Mouse (Mus musculus) kidney, adult 8-10 months (tissue): Measurements from ENCODE around the gene Amotl1.
"Not testable (repeated sequence)": the region's sequence is repeated elsewhere in the genome, so short reads cannot be mapped to it uniquely, and the experiment has no call there.

Experiments
- DNase-seq, 2 experiments: peaks; one replicate each; pipeline ENCODE4 v3.0.0; 2022

The Amotl1 gene

DNA sequence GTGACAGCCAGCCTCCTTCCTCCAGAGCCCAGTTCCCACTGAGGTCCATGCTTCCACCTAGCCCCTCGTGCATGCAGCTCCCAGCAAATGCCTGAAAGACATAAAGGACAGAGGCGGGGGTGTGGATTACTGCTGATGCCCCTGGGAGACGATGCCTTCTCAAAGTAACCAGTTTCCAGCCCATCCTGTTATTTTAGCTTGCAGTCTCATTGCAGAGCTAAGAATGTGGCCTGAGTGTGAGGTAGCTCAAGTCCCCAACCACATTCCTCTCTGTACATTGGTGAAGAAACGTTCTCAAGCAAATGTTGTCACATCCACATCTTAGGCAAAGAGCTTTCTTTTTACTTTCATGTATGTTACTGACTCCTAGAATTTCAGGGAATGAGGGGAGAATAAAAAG is at the start of gene Amotl1:
TSS of gene Amotl1 (minus strand) at position 101 of the 400 bp plus-strand sequence.
- no peak for DNase-seq

DNA sequence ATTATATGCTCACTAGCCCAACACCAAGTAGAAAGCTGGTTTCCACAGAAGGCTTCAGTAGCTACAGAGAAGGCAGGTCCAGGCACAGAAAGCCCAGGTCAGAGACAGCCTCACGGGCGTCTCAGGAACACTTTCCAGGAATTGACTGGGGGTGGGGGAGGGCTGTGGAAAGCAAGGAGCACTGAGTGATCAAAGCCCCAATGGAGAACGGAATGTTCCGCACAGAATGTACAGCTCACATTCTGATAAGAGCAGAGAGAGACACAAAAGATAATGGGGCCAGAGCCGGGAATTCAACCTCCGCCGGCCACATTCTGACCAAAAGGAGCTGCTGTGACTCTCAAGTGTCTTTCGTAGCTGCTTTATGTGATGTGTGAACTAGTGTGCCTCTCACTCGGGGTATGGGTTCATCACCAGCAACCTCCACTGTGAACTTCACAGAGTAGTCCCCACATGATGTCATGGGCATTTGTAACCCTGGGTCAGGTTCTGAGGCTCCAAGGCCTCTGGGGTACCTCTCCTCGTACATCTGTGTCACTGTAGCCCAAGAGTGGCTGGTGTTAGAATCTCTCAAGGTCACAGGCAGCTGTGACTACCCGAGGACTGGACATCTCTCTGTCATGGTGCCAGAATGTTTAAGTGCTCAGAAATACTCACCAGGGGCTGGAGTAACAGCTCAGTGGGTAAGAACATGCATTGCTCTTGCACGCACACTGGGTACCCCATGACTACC is 44.7 kb upstream of the Amotl1 start:
- DNase-seq = no peak

DNA sequence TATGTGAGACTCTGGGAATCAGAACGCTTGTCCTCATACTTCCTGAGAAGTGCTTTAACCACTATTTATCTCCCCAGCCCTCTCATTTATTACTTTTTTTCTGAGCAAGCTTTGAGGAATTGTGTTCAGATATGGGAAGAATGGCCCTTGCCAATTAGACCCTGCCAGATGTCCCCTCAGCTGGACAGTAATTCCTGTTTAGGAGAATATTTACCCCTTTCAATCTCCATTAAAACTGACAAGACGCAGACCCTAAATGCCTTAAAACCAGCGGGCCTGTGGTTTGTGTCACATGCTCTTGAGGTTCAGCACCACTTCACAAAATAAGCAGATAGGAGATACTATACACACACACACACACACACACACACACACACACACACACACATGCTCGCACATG is 39.5 kb upstream of the Amotl1 start:
- DNase-seq = no peak

DNA sequence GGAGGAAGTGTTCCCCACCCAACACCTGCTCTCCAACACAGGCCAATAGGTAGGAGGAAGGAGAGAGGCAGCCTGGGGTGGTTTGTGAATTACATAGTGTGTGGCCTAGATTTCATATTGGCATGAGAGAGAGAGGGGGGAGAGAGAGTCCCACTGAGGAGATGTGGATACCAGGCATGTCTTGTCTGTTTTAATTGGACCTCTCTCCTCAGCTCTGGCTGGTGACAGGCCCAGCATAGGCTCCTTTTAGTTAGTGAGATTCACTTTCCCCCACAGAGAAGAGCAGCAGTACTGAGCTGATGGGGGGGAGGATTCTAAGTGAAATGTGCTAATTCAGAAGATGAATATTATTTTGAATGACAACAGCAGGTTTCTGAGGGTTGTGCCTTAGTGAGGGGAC is 37.9 kb upstream of the Amotl1 start:
- no peak for DNase-seq

DNA sequence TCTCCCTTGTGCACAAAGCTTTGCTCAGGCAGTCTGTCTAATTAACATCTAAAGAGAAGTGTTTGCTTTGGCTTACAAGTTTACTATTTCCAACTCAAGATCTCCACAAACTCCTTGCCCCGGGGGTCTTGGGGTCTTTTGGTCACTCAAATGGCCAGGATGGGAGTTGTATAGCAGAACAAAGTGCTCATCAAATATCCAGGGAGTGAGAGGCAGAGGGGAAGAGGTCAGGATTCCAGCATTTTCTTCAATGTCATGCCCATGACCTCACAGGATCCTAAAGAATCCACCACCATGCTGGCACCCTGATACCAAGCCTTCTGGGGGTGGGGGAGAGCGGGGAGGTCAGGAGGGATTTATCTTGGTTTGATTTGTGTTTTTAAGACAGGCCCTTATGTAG is 35.7 kb upstream of the Amotl1 start:
- no peak for DNase-seq

DNA sequence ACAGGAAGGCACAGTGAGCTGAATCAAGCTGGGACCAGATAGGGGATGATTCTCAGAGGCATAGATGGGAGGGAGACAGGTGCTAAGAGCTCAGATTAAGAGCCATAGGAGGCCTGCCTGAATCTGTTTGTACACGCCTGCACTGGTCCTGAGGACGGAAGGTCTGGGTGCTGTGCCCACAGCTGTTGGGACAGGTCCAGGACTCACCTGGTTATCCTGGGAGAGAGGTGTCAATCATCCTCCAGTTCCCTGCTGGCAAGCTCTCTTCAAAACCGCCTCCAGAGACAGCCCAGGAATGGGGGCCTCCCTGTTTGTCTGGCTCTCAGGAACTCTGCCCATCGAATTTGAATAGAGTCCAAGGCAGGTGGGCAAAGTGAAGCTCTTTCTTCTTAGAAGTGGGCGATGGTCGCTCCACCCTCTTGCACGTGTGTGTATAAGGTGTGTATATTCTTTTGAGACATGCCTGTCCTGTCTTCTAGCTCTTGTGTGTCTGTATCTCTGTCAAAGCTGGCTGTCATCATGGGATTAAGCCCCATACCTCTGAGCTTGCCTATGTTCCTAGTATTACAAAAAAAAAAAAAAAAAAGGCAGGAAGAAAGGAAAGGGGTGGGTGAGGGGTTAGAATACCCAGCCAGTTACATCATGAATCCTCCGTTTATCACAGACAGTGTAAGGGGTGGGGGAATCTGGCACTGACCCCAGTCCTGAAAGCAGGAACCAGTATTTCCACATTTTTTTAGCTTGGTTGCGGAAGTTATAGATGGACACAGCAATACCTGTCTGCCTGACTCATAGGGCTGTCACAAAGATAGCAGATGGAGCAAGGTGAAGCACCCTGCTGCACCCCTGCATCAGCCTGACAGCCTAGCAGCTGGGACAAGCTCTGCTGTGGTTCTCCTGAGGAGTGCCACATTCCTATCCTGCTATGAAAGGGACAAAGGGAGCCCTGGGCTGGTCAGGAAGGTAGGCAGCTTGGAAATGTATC is 31.1 kb upstream of the Amotl1 start:
- peak in 1 of 2 experiments; percentile 5 for DNase-seq

DNA sequence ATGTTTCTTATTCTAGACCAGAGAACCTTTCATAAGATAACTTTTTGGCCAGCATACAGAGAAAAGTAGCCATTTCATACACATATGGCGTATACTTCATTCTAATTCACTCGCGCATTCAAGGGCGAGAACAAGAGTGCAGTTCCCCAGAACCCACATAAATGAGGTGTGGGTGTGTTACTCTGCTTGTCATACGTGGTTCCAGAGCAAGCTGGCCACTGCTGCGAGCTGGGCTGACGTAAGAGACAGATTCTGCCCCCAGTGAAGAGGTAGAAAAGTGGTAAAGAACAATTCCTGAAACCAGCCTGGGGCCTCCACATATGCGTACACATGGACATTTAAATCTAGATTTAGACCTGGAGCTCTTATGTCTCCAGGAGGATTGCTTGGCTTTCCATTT is 29.6 kb upstream of the Amotl1 start:
- no peak for DNase-seq

DNA sequence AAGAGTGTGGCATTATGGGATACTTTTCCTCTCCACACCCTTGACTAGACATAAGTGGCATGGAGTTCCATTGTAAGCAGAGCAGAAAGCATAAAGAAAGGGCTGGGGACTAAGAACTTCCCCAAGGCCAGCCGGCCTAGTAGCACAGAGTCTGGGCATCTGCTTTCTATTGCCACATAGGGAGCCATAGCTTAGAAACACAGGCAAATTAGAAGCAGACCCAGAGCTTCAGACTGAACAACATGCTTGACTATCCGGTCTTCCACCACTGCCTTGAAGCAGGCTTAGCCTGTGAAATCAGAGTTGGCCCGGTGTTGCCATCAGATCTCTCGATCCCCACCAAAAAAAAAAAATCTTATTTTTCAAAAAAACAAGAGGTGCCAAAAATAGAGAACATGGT is 28.3 kb upstream of the Amotl1 start:
- no peak for DNase-seq

DNA sequence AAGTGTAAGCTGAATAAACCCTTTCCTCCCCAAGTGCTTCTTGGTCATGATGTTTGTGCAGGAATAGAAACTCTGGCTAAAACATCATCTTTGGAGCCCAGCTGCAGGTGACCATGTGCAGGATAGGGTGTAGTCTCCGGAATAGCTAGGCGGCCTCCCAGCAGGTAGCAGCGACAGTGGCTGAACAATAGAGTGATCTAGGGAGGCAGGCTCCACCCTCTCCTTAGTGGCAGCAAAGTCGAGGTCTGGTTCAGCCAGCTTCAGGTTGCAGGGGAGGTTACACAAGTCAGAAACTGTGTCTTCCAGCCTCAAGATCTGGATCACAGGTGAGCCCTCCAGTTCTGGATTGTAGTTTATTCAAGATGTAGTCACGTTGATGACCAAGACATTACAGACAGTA is 27.1 kb upstream of the Amotl1 start:
- not testable (repeated sequence) for DNase-seq

DNA sequence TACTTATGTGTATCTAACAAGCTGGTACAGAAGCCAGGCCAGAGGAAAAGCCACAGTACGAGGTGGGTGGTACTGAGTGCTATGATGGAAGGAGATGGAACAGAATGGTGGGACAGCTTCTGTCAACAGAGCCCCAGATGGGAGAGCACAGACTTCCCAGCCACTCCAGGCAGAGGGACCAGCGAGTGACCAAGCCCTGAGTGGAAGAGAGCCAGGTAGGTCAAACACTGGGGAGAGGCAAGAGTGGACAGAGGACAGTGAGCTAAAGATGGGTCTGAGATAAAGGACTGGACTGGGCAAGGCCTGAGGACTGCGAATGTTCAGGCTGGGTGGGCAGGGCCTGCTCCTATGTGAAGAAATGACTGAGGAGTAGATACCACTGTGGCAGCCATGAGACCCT is 23.5 kb upstream of the Amotl1 start:
- DNase-seq = no peak

DNA sequence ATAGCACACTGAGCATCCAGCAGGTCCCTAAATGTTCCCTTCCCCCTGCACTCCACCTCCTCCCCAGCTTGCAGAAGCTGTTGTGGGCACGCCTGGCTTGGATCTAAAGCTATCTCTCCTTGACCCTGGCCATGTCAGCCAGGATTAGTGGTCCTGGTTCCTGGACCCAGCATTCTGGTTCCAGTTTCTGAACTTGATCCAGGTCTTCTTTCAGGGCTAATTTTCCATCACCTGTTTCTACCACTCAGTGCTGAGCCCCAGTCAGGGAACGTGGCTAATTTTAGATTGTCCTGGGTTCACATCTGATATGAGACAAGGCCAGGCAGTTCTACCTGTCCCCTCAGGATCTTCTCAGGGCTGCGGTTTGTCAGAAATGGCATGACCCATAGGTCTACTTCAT is 21.2 kb upstream of the Amotl1 start:
- no peak for DNase-seq

DNA sequence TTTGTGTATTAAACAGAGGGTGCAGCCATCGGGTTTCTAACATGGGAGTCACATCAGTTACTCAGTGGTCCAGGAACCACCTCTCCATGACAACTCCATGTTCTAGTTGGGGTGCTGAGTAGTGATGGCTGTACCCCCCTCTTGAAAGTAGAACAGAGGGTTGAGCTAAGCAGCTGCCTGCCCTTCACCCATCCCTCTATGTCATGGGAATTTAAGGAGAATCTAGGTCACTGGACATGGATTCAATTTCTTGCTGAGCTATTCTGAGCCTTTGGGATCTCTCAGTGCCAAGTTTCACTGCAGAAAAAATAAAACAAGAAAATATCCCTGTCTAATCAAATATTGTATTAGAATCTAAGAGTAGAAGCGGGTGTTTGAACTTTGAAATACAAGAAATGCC is 18.7 kb upstream of the Amotl1 start:
- DNase-seq = no peak

DNA sequence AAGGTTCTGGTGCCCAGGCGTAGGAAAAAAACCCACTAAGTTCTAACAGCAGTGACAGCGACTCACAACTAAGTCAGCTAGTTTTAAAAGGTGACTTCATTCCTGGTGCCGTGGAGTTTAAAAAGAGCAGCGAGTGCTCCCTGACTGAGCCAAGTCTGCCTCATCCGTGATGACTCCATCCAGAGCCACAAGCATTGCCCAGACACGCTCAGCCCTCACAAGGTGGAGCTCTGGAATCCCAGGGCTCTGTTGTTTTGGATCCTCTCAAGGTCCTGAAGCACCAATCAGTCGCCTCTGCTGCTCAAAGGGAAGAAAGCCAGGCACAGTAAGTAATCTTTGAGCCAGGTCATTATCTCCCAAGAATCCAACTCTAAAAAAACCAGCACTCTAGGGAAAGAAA is 18.0 kb upstream of the Amotl1 start:
- no peak for DNase-seq

DNA sequence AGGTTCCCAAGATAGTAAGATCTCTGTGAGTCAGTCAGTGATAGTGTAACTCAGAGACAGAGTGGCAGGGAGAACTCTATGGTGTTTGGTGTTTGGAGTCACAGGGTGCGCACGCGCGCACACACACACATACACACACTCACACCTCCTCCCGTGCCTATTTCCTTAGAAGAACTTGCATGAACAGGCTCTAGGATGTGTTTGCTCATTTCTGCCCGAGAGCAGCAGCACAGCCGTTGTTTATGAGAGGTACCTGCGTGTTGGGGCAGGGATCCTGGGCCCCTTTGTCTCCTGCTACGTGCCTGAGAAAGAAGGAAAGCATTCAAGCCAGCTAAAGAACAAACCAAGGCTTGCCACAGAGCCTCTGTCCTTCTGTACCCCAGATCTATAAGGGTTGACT is 17.3 kb upstream of the Amotl1 start:
- no peak for DNase-seq

DNA sequence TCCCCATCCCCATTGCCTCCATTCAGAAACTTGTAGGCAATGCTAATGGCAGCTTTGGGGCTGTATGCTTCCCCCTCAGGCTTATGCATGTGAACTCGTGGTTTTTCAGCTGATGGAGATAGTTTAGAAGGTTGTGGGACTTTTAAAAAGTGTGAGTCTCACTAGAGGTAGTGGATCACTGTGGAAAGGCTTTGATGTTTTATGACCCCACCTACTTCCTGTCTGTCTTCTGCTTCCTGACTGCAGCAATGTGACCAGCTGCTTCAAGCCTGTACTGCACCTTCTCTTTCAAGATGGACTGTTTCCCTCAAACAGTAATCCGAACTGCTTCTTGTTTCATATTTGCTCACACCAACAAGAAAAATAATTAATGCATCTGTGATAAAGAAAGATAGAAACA is 13.1 kb upstream of the Amotl1 start:
- no peak for DNase-seq

DNA sequence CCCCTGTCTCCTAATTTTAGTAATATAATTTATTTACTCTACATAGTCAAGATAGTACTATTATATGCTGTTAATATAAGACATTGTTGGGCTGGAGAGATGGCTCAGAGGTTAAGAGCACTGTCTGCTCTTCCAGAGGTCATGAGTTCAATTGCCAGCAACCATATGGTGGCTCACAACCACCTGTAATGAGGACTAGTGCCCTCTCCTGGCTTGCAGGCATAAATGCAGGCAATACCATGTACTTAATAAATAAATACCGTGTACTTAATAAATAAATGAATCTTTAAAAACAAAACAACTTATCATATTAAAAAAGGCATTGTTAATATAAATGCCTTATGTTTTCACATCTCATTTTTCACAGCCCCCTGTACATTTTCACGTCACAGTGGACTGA is 9.2 kb upstream of the Amotl1 start:
- no peak for DNase-seq

DNA sequence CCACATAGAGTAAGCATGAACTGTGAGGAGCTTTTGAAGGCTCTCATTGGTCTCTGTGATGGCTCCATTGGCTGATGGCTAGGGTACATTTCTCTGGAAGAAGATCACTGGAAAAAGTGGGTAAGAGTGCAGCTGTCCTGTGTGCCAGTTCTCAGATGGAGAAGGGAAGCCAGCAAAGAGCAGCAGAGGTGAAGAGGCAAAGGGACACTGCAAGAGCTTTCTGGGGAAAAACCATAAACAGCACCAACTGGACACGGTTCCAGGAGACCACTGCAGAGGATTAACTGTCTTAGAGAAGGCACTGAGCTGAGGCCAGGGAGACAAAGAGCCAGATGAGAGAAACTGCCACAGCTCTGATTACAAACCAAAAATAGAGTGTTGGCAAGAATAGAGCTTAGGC is 7.9 kb upstream of the Amotl1 start:
- DNase-seq = no peak

DNA sequence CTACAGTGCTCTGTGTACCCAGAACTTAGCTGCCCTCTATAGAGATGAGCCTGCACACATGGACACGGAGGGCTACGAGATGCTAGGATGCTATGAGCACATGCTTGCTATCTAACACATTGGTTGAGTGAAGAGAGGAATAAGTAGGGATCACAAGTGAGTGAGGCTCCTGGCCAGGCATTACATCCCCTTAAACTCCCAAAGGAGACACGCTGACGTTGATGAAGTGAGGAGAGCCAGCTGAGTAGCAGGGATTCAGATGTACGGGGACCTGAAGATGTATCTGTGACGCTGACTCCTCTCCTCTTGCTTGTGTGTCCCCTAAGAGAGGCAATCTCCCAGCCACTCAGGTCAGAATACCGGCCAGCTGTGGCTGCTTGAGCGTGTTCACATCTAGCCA is 3.0 kb upstream of the Amotl1 start:
- no peak for DNase-seq

DNA sequence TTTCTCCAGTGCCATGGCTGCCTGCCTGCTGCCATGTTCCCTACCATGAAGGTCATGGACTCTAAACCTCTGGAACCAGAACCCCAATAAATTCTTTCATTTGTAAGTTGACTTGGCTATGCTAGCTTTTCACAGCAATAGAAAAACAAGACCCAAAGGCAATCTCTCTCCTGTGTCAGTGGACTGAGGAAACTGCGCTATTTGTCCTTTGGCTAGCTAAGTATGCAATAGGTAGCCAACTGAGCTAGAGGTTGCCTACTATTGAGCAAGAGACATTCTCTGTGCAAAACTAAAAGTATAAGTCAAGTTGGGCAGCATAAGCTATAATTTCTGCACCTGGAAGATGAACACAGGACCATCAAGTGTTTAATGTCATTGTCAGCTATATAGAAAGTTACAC is 1.8 kb upstream of the Amotl1 start:
- DNase-seq = no peak

DNA sequence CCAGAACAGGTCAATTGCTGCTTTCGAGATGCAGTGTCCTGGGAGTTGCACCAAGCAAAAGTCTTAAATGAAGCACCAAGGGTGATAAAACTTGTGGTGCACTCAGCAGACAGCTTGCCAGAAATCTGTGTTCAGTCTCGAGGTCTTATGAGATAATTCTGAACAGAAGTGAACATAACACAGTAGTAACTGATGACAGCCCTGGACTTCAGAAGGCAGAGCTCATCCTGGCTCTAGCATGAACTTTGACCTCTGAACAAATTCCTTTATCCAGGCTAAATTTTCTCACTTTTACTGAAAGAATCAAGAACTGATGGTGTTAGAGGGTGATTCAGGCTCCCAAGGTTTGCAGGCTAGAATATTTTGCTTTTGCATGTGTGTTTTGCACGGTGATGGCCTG is 1.2 kb upstream of the Amotl1 start:
- no peak for DNase-seq

DNA sequence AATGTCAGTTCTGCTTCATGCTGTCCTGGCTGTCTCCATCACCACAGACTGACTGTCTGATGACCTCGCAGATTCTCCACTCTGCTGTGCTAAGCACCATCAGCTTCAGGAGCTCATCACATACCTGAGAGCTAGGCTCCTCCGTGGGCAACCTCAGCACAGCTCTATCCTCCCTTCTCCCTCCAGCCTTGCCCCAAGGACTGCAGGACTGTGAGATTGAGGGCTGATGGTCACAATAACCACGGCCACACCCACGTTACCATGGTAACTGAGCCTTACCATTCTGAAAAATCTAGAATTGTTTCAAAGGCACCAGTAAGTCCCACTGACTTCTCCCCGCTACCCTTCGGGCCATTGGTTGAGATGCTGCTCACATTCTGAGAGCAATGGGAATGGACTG is 1.5 kb downstream of the Amotl1 start:
- no peak for DNase-seq

DNA sequence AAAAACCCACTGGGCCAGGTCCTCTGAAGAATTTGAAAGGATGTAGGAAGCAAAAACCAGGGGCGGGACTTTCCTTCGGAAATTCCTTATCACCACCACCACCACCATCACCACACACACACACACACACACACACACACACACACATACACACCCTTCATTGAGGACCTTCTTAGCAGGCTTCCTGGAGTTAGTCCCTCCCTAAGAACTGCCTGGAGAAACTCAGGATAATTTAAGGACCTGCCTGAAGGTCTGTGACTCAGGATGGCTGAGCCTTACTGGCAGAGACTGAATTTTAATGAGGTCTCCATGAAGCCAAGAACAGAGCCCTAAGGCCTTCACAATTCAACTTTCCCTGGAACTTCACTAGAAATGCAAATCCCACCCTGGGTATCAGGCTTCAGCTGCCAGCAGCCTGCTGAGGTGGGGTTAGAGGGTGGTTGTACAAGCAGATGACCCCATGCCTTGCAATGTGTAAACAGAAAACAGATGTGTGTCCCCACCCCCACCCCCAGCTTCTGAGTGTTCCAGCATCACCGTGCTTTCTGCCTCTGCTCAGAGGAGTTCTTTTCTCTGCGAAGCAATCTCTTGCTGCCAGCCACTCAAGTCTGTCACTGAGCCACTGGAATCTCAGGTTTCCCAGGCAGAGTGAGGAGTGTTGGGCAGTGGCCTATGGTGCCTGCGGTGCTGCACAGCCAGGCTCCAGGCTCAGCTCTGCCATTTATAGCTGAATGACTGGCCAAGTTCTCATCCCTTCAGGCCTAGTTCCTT is 2.4 kb downstream of the Amotl1 start:
- DNase-seq = peak; percentile 36 to 44

DNA sequence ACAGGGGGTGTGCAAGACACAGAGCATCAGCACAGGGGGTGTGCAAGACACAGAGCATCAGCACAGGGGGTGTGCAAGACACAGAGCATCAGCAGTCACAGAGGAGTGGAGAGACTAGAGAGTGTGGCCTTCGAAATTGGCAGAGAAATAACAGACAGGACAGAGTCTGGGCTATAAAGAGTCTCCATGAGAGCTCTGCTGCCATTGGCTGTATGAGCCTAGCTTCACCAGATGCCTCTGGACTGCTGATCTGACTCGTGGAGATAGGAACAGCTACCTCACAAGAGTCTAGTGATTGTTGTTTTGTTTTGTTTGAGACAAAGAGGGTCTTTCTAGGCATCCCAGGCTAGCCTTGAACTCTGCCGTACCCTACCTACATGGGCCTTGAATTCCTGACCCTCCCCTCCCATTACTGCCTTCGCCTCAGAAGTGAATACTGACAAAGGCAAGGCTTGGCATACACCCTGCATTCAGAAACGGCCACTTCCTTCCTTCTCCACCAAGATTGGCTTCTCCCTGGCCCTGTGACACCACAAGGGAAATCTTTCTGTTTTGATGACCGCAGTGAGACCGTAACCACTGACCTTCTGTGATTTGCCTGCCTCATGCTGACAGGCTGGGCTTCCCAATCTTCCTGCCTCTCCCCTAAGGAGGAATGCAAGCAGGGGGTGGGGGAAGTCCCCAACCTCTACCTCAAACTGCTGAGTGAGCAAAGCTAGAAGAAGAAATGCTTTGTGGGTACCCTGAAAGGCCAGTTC is 3.4 kb downstream of the Amotl1 start:
- DNase-seq = peak; percentile 62 to 78
